Mouse (Mus musculus) liver, postnatal 0 days (tissue): ENCODE data around the gene Msh5. TPM values are rescaled to one million over a fixed set of nuclear protein-coding genes. Genes with fewer than 3 reads are reported as not detected.
A peak's percentile ranks its signal among the peaks of the same experiment; 100 is the strongest.

Experiments used
- ATAC-seq: fragments of 200-750 bp; cut with Nextera tagmentation; 2 replicates; pipeline ENCODE4 v1.8.0; 2017; ENCODE audit warnings: mild to moderate bottlenecking, moderate library complexity
- DNase-seq: peaks from one replicate; pipeline ENCODE4 v3.0.0-alpha.2; 2016
- H3K27ac ChIP-seq: fragments of 300-500 bp; sonication (generic); 2 replicates; pipeline ENCODE4 v1.5.1; 2014; ENCODE audit warnings: antibody characterized with exemption, moderate library complexity, mild to moderate bottlenecking, low read depth
- H3K27me3 ChIP-seq: fragments of 300-500 bp; sonication (generic); 2 replicates; pipeline ENCODE4 v1.6.1; 2014; ENCODE audit warnings: low read length, control low read depth, mixed read lengths; ENCODE audit not compliant: insufficient read depth
- H3K36me3 ChIP-seq: fragments of 300-500 bp; sonication (generic); replicated peaks from 2 replicates; pipeline ENCODE4 v1.6.1; 2014; ENCODE audit warnings: mild to moderate bottlenecking, control low read depth, low read length, moderate library complexity, mixed read lengths; ENCODE audit not compliant: insufficient read depth
- H3K4me1 ChIP-seq: fragments of 300-500 bp; sonication (generic); 2 replicates; pipeline ENCODE4 v1.6.1; 2014; ENCODE audit warnings: antibody characterized with exemption, mild to moderate bottlenecking, control low read depth; ENCODE audit not compliant: insufficient read depth
- H3K4me2 ChIP-seq: fragments of 300-500 bp; sonication (generic); 2 replicates; pipeline ENCODE4 v1.6.1; 2014; ENCODE audit warnings: low read depth, mild to moderate bottlenecking, low read length, moderate library complexity, mixed read lengths
- H3K4me3 ChIP-seq: fragments of 300-500 bp; sonication (generic); 2 replicates; pipeline ENCODE4 v1.5.1; 2014; ENCODE audit warnings: low read depth, low read length
- H3K9ac ChIP-seq: fragments of 300-500 bp; sonication (generic); replicated peaks from 2 replicates; pipeline ENCODE4 v1.6.1; 2014; ENCODE audit warnings: mild to moderate bottlenecking, moderate library complexity
- H3K9me3 ChIP-seq: fragments of 300-500 bp; sonication (generic); 2 replicates; pipeline ENCODE4 v1.6.1; 2016; ENCODE audit warnings: mild to moderate bottlenecking, control low read depth, low read length, mixed read lengths
- CTCF ChIP-seq: sonication (generic); IDR thresholded peaks from 2 replicates; pipeline ENCODE4 v1.5.1; 2016; ENCODE audit warnings: antibody characterized with exemption, low read depth
- EP300 ChIP-seq: IDR thresholded peaks from 2 replicates; pipeline ENCODE4 v1.6.1; 2016; ENCODE audit warnings: antibody characterized with exemption, low read depth, mild to moderate bottlenecking
- WGBS: fragments of 180-500 bp; shearing (Covaris S2); extraction: QIAGEN DNeasy Blood & Tissue Kit; methylation state at CpG from one replicate; pipeline ENCODE4 v1.1.7; 2014; ENCODE audit not compliant: insufficient replicate concordance; 5-methylcytosine and 5-hydroxymethylcytosine counted together
- polyA plus RNA-seq: library from polyadenylated mRNA; unstranded; fragments of >200 nt; fragmentation: Nextera tagmentation; extraction: Ambion mirVana; gene quantifications from 2 replicates; pipeline ENCODE4 v1.2.1, GENCODE M21; 2015

Msh5 gene
- polyA plus RNA-seq, 1 experiment from 2014 or later: 4.2 TPM

- Histone ChIP-seq H3K27me3 (no peaks in the 10 kb centered on the region), H3K4me3 (no peak overlapping the region), H3K9ac (no peak overlapping the region), H3K4me1 (peaks cover 18% of the 10 kb centered on the region), H3K9me3 (no peaks in the 10 kb centered on the region), H3K36me3 (peaks cover 55% of the 10 kb centered on the region), H3K4me2 (no peak overlapping the region), H3K27ac (no peak overlapping the region)
- ATAC-seq (no peak), DNase-seq (no peak)
- TF ChIP-seq CTCF (no peak), EP300 (no peak)
- 88% methylated on average over 10 of the region's 10 CpGs for WGBS
These were observed 41.4 kb downstream of the Msh5 start for GRCm38 (mm10) chr17:35005158-35005557.

DNA sequence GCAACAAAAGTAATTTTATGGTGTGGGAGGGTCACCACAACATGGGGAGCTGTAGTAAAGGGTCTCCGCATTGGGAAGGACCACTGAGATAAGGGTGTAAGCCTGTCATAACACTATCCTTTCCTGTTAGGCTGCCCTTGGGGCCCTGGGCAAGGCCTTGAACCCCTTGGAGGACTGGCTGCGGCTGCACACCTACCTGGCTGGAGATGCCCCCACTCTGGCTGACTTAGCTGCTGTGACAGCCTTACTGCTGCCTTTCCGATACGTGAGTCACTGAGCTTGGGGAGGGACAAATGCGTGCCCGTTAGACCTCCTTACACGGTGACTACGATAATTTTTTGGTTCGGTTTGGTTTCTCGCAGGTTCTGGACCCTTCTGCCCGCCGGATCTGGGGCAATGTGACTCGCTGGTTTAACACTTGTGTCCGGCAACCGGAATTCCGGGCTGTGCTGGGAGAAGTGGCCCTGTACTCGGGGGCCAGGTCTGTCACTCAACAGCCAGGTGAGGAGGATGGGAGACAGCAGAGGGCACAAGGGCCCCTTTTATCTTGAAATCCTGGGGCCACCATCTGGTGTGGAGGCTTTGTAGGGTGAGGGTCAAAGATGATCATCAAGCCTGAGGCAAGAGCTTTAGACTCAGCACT lies 42.3 kb downstream of the Msh5 start:
- no peak for ATAC-seq
- Histone ChIP-seq H3K27ac (no peak overlapping the region), H3K9me3 (no peaks in the 10 kb centered on the region), H3K4me2 (0 out of 2 replicates have a peak overlapping the region, but pooled peaks have one; percentile 7), H3K4me3 (no peak overlapping the region), H3K9ac (no peak overlapping the region), H3K4me1 (peaks cover 25% of the 10 kb centered on the region), H3K36me3 (peaks cover 49% of the 10 kb centered on the region), H3K27me3 (no peaks in the 10 kb centered on the region)
- no peak for TF ChIP-seq CTCF
- no peak for TF ChIP-seq EP300
- WGBS: 88% methylated on average over 17 of the region's 17 CpGs
- no peak for DNase-seq

- peak overlapping the region; percentile 98; the same call in 1 of the 2 replicates for H3K27ac ChIP-seq
- DNase-seq: no peak
- H3K4me3 ChIP-seq: peak overlapping the region; percentile 85
- no peaks in the 10 kb centered on the region for H3K27me3 ChIP-seq
- ATAC-seq: no peak
- WGBS: 38% methylated on average over 9 of the region's 9 CpGs
- H3K36me3 ChIP-seq: peaks cover 52% of the 10 kb centered on the region
- H3K4me1 ChIP-seq: peaks cover 35% of the 10 kb centered on the region
- peak overlapping the region; percentile 75 for H3K4me2 ChIP-seq
- H3K9ac ChIP-seq: peak overlapping the region; percentile 76
- H3K9me3 ChIP-seq: no peaks in the 10 kb centered on the region
- TF ChIP-seq EP300: no peak
- no peak for TF ChIP-seq CTCF
These were observed 43.3 kb downstream of the Msh5 start for GRCm38 (mm10) chr17:35003022-35003838.

DNA sequence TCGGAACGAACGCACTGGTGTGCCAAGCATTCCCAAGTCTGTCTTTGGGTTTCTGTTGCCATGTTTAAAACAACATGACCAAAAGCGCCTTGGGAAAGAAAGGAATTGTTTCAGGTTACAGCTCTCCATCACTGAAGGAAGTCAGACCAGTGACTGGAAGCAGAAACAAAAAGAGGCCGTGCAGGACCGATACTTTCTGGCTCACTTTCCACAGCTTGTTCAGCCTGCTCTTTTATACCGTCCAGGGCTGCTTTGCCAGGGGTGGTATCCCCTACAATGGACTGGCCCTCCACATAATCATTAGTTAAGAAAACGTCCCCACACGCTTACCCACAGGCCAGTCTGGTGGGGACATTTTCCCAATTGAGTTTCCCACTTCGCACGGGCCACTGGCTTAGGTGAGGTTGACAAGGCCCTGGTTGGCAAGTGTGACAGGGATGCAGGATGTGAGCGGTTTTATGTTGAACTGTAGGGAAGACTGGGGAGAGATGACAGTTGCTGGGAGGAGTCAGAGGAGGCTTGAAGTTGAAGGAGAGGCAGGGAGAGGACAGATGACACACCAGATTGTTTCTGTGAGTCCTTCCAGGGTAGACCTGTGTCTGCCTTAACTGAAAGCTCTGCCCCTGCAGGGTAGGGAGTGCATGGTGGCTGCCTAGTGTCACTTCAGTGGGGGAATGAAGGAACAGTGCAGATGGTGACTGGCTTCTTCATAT lies 44.2 kb downstream of the Msh5 start:
- ATAC-seq (peak; percentile 3), DNase-seq (peak; percentile 36)
- H3K4me3 ChIP-seq: peak overlapping the region; percentile 85
- peaks cover 44% of the 10 kb centered on the region for H3K4me1 ChIP-seq
- H3K4me2 ChIP-seq: peak overlapping the region; percentile 75
- no peaks in the 10 kb centered on the region for H3K27me3 ChIP-seq
- no peak for TF ChIP-seq CTCF
- no peak for TF ChIP-seq EP300
- peak overlapping the region; percentile 76 for H3K9ac ChIP-seq
- H3K36me3 ChIP-seq: peaks cover 51% of the 10 kb centered on the region
- no peaks in the 10 kb centered on the region for H3K9me3 ChIP-seq
- peak overlapping the region; percentile 98 for H3K27ac ChIP-seq
- 3% methylated on average over 12 of the region's 12 CpGs for WGBS

DNA sequence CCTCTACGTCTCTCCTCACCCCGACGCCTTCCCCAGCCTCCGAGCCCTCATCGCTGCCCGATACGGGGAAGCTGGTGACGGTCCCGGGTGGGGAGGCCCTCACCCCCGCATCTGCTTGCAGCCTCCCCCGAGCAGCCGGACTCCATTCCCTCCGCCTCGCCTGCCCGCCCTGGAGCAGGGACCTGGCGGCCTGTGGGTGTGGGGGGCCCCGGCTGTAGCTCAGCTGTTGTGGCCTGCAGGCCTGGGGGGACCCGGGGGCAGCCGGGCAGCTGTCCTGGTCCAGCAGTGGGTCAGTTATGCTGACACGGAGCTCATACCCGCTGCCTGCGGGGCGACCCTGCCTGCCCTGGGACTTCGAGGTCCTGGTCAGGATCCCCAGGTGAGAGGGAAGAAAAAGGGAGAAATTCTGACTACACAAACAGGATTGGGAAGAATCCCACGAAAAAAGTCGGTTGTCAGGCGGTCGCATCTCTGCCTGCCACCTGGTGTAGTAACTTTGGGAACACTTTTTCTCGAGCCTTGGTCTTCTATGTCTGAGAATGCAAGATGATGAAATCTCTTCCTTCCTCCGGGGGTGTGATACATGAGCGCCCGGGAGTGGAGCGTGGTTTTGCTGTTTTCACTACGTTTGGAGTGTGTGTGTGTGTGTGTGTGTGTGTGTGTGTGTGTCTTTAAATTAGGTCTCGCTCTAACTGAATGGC lies 44.9 kb downstream of the Msh5 start:
- H3K36me3 ChIP-seq: peaks cover 45% of the 10 kb centered on the region
- H3K27me3 ChIP-seq: no peaks in the 10 kb centered on the region
- peak; percentile 16 for ATAC-seq
- no peak for TF ChIP-seq CTCF
- no peak for TF ChIP-seq EP300
- H3K4me1 ChIP-seq: peaks cover 46% of the 10 kb centered on the region
- H3K27ac ChIP-seq: peak overlapping the region; percentile 98
- peak overlapping the region; percentile 75 for H3K4me2 ChIP-seq
- peak overlapping the region; percentile 85 for H3K4me3 ChIP-seq
- WGBS: 0% methylated on average over 35 of the region's 35 CpGs
- H3K9me3 ChIP-seq: no peaks in the 10 kb centered on the region
- DNase-seq: peak; percentile 50
- peak overlapping the region; percentile 76 for H3K9ac ChIP-seq
